Mouse (Mus musculus) small intestine, adult 2 months (tissue): ENCODE results near the gene Luzp1.

ENCODE experiments used
- CTCF ChIP-seq: fragments of 200-500 bp; IDR thresholded peaks from 2 replicates; pipeline ENCODE4 v1.5.1; 2012; ENCODE audit warnings: low read depth, mild to moderate bottlenecking, control low read depth, inconsistent platforms, low read length, moderate library complexity, mixed read lengths; ENCODE audit not compliant: insufficient replicate concordance, insufficient read length; ENCODE audit errors: extremely low read depth
- POLR2A ChIP-seq: fragments of 200-500 bp; IDR thresholded peaks from 2 replicates; pipeline ENCODE4 v1.6.1; 2012; ENCODE audit warnings: low read depth, mild to moderate bottlenecking, control low read depth, inconsistent platforms, low read length, moderate library complexity

DNA sequence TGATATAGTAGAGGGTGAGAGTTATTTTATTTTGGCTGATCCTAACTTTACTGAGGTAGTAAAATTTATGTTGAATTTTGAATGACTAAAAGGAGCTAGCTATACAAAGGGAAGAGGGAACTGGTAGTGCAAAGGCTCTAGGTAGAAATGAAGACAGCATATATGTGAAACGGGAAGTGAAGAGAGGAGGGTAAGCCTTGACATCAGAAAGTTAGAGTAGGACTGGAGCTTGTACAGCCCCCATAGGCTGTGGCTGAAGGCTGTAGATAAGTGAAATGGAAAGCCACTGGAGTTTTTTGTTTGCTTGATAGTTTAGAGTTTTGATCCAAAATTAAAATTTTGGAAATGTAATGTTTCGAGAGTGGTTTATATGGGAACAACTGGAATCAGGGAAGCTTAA is 49.0 kb downstream of the Luzp1 start:
- TF ChIP-seq CTCF (no peak), POLR2A (no peak)
